Mouse (Mus musculus): ENCODE measurements at regions not wholly inside any gene's neighbourhood (a gene's known extent, or its start where the extent isn't known, plus 50 kb on each side); places are given as distances from the start of the nearest gene placed in this dataset.

DNA sequence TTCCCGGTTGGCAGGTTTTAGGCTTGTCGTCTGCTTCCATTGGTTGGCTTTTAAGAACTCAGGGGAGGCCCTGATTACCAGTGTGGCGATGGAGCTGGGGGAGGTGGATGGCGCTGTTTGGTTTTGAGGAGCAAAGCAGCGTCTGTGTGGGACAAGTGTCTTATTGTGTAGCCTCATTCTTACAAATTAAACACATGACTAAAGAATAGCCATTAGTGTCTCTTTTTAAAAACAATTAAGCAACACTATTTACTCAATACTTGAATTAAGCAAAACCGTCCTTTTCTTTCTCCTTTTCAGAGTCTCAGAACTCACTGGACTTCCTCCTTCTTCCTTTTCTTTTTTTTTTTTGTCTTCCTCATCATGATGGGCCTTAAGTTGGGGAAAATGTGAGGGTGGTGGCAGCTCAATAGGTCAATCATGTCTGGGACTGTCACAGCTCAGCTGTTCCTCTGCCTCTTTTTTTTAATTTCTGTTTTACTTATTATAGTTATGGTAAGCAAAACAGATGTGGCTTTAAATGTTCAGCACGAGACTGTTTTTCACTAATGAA, 89.1 kb downstream of the Kcnrg start:
- no peak for TF ChIP-seq CTCF (IDR thresholded peaks at IDR 0.05; ENCODE audit: control insufficient read depth, insufficient read depth, insufficient read length)
- TF ChIP-seq FOSL1 (IDR thresholded peaks at IDR 0.05; ENCODE audit: insufficient read depth, low read length, poor library complexity, severe bottlenecking), result no peak
- TF ChIP-seq MYOG (IDR thresholded peaks at IDR 0.05; ENCODE audit: control insufficient read depth, extremely low read depth, insufficient read length), result no peak
- TF ChIP-seq USF1 (IDR thresholded peaks at IDR 0.05; ENCODE audit: low read depth), result no peak
- TF ChIP-seq MAX (IDR thresholded peaks at IDR 0.05), result no peak
- TF ChIP-seq MYOD1 (IDR thresholded peaks at IDR 0.05; ENCODE audit: control insufficient read depth, insufficient read length, low read depth), result no peak

Measured in C2C12 (cell line).